Mouse (Mus musculus): ENCODE results near the gene Gm28374. TPM values are rescaled to one million over a fixed set of nuclear protein-coding genes. Genes with fewer than 3 reads are reported as not detected.

The Gm28374 gene
- polyA plus RNA-seq (2014; fragmentation: Illumina TruSeq; extraction: RNeasy Lipid Tissue Mini Kit (QIAGEN cat#74804); ENCODE audit: low read depth, low replicate concordance), result not detected

GRCm38 (mm10) chr19:6082156-6082555, at the start of gene Gm28374:
Gm28374 (minus strand) TSS chr19:6082256.

GRCm38 (mm10) chr19:6127760-6128341, 45.8 kb upstream of the Gm28374 start, which contains the start of gene Snx15:
Snx15 (minus strand) TSS chr19:6128304.

DNA sequence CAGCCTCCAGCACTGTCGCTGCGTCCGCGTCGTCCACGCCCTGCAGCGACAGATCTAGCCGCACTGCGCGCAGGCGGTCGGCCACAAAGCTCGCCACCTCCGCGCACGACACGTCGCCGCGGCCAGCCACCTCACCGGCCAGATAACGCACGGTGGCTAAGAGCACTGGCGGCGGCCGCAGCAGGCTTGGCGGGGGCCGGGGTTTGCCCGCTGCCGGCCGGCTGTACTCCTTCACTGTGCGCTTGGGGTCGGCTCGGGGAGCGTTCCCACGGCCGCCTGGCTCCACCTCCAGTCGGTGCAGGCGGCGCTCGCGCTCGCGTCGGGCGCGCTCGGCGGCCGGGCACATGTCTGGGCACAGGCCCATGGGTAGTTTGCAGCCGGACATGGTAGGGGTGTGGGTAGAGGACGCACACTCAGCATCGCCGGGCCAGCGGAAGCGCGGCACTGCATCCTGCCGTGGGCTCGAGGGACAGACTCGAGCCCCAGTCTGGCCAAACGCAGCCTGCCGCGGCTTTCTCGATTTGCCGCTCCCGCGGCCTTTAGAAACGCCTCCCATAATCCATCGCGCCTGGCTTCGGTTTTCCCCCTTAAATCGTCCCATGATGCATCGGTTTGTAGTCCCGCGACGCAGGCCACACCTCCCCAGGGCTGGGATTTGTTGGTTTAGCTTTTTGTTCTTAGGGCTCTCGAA, 36.1 kb upstream of the Gm28374 start, which contains the start of gene Sac3d1:
Gene Sac3d1 (minus strand): TSS at position 665 of the 691 bp plus-strand sequence.

DNA sequence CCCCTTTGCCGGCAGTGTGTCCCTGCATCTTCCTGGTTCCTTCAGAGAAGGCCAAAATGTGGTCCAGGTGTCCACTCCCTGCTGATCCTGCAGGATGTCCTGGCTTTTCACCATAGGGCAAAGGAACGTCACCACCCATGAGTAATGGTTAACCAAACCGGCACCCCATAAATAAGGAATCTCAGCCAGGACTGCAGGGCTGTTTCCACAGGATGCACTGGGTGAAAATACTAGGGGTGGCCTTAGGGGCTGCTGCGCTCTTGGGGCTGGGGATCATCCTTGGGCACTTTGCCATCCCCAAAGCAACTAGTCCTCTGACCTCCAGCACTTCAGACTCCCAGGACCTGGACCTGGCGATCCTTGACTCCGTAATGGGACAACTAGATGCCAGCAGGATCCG, 23.5 kb upstream of the Gm28374 start, which contains the start of gene Naaladl1:
Gene Naaladl1 (plus strand): TSS at position 197 of the 400 bp plus-strand sequence.

GRCm38 (mm10) chr19:6094119-6094518, 12.1 kb upstream of the Gm28374 start, which contains the start of gene AC131692.1:
AC131692.1 (plus strand) TSS chr19:6094419.

GRCm38 (mm10) chr19:6084478-6085248, 2.6 kb upstream of the Gm28374 start, which contains the start of the genes Zfpl1 and Cdca5:
Zfpl1 (minus strand) TSS chr19:6084956.
Cdca5 (plus strand) TSS chr19:6084983.

GRCm38 (mm10) chr19:6079983-6080480, 2.0 kb downstream of the Gm28374 start, which contains the start of gene Tmem262:
Tmem262 (plus strand) TSS chr19:6080033.

DNA sequence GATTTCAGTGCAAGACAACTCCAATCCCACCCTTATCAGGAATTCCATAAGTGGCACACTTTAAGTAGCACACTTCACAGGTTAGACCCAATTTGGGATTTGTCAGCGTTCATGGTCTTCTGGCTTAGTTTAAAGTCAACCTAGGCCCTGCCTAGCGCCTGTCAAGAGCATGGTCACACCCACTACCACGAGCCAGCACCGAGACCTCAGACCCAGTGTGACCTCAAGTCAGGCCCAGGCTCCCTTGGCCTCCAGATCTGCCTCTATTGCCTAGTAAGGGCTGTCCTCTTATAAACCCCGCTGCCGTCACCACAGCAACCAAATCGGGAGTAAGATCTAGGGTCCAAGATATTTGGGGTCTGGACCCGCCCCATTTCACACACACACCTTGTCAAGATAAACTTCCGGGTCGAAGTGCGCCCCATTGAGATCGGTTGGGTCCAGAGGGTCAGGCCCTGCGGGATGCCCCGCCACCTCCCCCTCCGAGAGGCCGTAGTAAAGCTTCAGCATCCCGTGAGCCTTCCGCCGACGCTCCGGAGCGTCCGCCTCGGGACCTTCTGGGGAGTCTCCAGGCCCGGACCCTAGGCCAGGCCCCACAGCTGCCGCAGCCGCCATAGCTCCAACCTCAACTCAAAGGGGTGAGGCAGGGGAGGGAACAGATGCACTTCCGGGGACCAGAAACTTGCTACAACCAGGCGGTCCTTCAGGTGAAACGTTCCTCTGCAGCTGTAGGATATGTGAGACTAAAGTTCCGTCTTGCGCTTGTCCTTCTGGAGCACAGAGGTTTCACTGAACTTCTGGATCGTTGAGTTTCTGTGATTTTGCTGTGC, 5.3 kb downstream of the Gm28374 start, which contains the start of gene Vps51:
Gene Vps51 (minus strand): TSS at position 668 of the 830 bp plus-strand sequence.

GRCm38 (mm10) chr19:6067724-6068415, 14.2 kb downstream of the Gm28374 start, which contains the start of gene Tm7sf2:
Tm7sf2 (minus strand) TSS chr19:6068373.

DNA sequence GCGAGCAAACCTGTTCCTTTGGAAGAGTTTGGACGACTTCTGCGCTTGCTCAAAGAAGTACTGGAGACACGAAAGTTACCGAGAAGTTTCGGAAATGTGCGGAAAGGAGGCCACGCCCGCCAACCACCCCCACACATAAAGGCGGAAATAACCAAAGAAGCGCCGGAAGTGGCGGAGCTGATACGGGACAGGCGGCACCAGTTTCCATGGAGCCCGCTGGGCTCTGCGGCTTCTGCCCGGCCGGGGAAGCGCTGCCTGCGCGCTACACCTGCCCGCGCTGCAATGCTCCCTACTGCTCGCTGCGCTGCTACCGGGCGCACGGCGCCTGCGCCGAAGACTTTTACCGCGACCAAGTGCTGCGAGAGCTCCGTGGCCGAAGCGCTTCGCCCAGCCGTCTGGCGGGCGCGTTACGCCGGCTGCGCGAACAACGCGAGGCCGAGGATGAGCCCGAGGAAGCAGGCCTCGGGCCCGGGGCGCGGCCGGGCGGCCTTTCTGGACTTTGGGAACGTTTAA, 21.0 kb downstream of the Gm28374 start, which contains the start of gene Znhit2:
Gene Znhit2 (plus strand): TSS at position 172 of the 513 bp plus-strand sequence.

GRCm38 (mm10) chr19:6057313-6058096, 24.6 kb downstream of the Gm28374 start, which contains the start of the genes Mrpl49 and Fau:
Mrpl49 (minus strand) TSS chr19:6057785.
Fau (plus strand) TSS chr19:6057844.

DNA sequence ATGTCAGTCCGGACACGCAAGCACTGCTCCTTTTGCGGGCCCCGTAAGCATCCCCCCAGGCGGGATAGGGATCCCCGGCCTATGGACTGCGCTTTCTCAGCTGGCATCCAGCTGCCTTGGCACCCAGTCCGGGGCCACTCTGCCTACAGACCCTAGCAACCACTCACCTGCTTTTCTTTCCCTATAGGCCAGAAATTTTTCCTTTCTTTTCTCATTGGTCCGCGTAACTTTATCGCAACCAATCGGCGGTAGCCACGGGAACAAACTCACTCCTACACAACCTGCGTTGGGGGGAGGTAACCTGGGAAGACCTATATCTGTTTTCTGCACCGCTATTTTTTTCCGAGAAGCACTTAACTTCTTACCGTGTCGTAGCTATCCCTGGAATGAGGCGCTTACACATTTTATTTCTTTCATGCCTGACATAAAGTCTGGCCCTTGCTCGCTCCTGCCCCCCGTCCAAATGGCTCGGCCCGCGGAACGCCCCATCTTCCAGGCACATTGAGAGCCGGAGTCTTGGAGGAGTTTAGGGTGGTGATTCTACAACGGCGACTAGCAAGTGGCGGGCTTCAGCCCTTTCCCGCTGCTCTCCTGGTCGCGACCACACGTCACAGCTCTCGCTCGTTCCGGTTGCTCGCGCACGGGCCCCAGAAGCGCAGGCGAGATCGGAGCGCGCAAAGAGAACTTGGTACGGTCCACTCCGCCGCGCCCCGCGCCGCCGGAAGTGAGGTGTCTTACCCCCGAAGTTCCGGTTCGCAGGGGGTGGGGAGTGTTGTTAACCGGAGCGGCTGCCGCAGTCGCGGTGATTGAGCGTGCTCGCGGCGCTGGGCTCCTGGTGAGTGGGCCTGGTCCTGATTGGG, 35.5 kb downstream of the Gm28374 start, which contains the start of gene Syvn1:
Gene Syvn1 (plus strand): TSS at position 283 of the 860 bp plus-strand sequence.

Other genes with a start within 250 kb of the Gm28374 start
- 5.4 TPM for gene Frmd8, start 207.0 kb downstream of the Gm28374 start, polyA plus RNA-seq (2014; fragmentation: Illumina TruSeq; extraction: RNeasy Lipid Tissue Mini Kit (QIAGEN cat#74804); ENCODE audit: low read depth, low replicate concordance)
- 3.4 TPM for gene Slc25a45, start 204.4 kb downstream of the Gm28374 start, polyA plus RNA-seq (2014; fragmentation: Illumina TruSeq; extraction: RNeasy Lipid Tissue Mini Kit (QIAGEN cat#74804); ENCODE audit: low read depth, low replicate concordance)
- gene Tigd3, start 188.1 kb downstream of the Gm28374 start, polyA plus RNA-seq (2014; fragmentation: Illumina TruSeq; extraction: RNeasy Lipid Tissue Mini Kit (QIAGEN cat#74804); ENCODE audit: low read depth, low replicate concordance), result 0.63 TPM
- 69.5 TPM for gene Dpf2, start 169.2 kb downstream of the Gm28374 start, polyA plus RNA-seq (2014; fragmentation: Illumina TruSeq; extraction: RNeasy Lipid Tissue Mini Kit (QIAGEN cat#74804); ENCODE audit: low read depth, low replicate concordance)
- gene Cdc42ep2, start 157.4 kb downstream of the Gm28374 start, polyA plus RNA-seq (2014; fragmentation: Illumina TruSeq; extraction: RNeasy Lipid Tissue Mini Kit (QIAGEN cat#74804); ENCODE audit: low read depth, low replicate concordance), result 7.8 TPM
- 15.0 TPM for gene Pola2, start 118.1 kb downstream of the Gm28374 start, polyA plus RNA-seq (2014; fragmentation: Illumina TruSeq; extraction: RNeasy Lipid Tissue Mini Kit (QIAGEN cat#74804); ENCODE audit: low read depth, low replicate concordance)
- not detected for gene Slc22a20, start 96.1 kb downstream of the Gm28374 start, polyA plus RNA-seq (2014; fragmentation: Illumina TruSeq; extraction: RNeasy Lipid Tissue Mini Kit (QIAGEN cat#74804); ENCODE audit: low read depth, low replicate concordance)
- gene Capn1, start 66.4 kb downstream of the Gm28374 start, polyA plus RNA-seq (2014; fragmentation: Illumina TruSeq; extraction: RNeasy Lipid Tissue Mini Kit (QIAGEN cat#74804); ENCODE audit: low read depth, low replicate concordance), result 16.4 TPM
- gene Syvn1, start 35.7 kb downstream of the Gm28374 start, polyA plus RNA-seq (2014; fragmentation: Illumina TruSeq; extraction: RNeasy Lipid Tissue Mini Kit (QIAGEN cat#74804); ENCODE audit: low read depth, low replicate concordance), result 20.9 TPM
- gene Mrpl49, start 24.5 kb downstream of the Gm28374 start, polyA plus RNA-seq (2014; fragmentation: Illumina TruSeq; extraction: RNeasy Lipid Tissue Mini Kit (QIAGEN cat#74804); ENCODE audit: low read depth, low replicate concordance), result 46.2 TPM
- gene Fau, start 24.4 kb downstream of the Gm28374 start, polyA plus RNA-seq (2014; fragmentation: Illumina TruSeq; extraction: RNeasy Lipid Tissue Mini Kit (QIAGEN cat#74804); ENCODE audit: low read depth, low replicate concordance), result 507 TPM
- 8.5 TPM for gene Znhit2, start 21.1 kb downstream of the Gm28374 start, polyA plus RNA-seq (2014; fragmentation: Illumina TruSeq; extraction: RNeasy Lipid Tissue Mini Kit (QIAGEN cat#74804); ENCODE audit: low read depth, low replicate concordance)
- gene Tm7sf2, start 13.9 kb downstream of the Gm28374 start, polyA plus RNA-seq (2014; fragmentation: Illumina TruSeq; extraction: RNeasy Lipid Tissue Mini Kit (QIAGEN cat#74804); ENCODE audit: low read depth, low replicate concordance), result 6.3 TPM
- 20.9 TPM for gene Vps51, start 5.0 kb downstream of the Gm28374 start, polyA plus RNA-seq (2014; fragmentation: Illumina TruSeq; extraction: RNeasy Lipid Tissue Mini Kit (QIAGEN cat#74804); ENCODE audit: low read depth, low replicate concordance)
- not detected for gene Tmem262, start 2.2 kb downstream of the Gm28374 start, polyA plus RNA-seq (2014; fragmentation: Illumina TruSeq; extraction: RNeasy Lipid Tissue Mini Kit (QIAGEN cat#74804); ENCODE audit: low read depth, low replicate concordance)
- gene Zfpl1, start 2.7 kb upstream of the Gm28374 start, polyA plus RNA-seq (2014; fragmentation: Illumina TruSeq; extraction: RNeasy Lipid Tissue Mini Kit (QIAGEN cat#74804); ENCODE audit: low read depth, low replicate concordance), result 21.3 TPM
- not detected for gene Cdca5, start 2.7 kb upstream of the Gm28374 start, polyA plus RNA-seq (2014; fragmentation: Illumina TruSeq; extraction: RNeasy Lipid Tissue Mini Kit (QIAGEN cat#74804); ENCODE audit: low read depth, low replicate concordance)
- gene AC131692.1, start 12.2 kb upstream of the Gm28374 start, polyA plus RNA-seq (2014; fragmentation: Illumina TruSeq; extraction: RNeasy Lipid Tissue Mini Kit (QIAGEN cat#74804); ENCODE audit: low read depth, low replicate concordance), result not detected
- gene Naaladl1, start 23.5 kb upstream of the Gm28374 start, polyA plus RNA-seq (2014; fragmentation: Illumina TruSeq; extraction: RNeasy Lipid Tissue Mini Kit (QIAGEN cat#74804); ENCODE audit: low read depth, low replicate concordance), result not detected
- 10.2 TPM for gene Sac3d1, start 36.4 kb upstream of the Gm28374 start, polyA plus RNA-seq (2014; fragmentation: Illumina TruSeq; extraction: RNeasy Lipid Tissue Mini Kit (QIAGEN cat#74804); ENCODE audit: low read depth, low replicate concordance)
- 20.5 TPM for gene Snx15, start 46.0 kb upstream of the Gm28374 start, polyA plus RNA-seq (2014; fragmentation: Illumina TruSeq; extraction: RNeasy Lipid Tissue Mini Kit (QIAGEN cat#74804); ENCODE audit: low read depth, low replicate concordance)
- 0.92 TPM for gene Batf2, start 58.7 kb upstream of the Gm28374 start, polyA plus RNA-seq (2014; fragmentation: Illumina TruSeq; extraction: RNeasy Lipid Tissue Mini Kit (QIAGEN cat#74804); ENCODE audit: low read depth, low replicate concordance)
- 55.0 TPM for gene Arl2, start 59.3 kb upstream of the Gm28374 start, polyA plus RNA-seq (2014; fragmentation: Illumina TruSeq; extraction: RNeasy Lipid Tissue Mini Kit (QIAGEN cat#74804); ENCODE audit: low read depth, low replicate concordance)
- not detected for gene Majin, start 102.1 kb upstream of the Gm28374 start, polyA plus RNA-seq (2014; fragmentation: Illumina TruSeq; extraction: RNeasy Lipid Tissue Mini Kit (QIAGEN cat#74804); ENCODE audit: low read depth, low replicate concordance)
- gene Gpha2, start 144.1 kb upstream of the Gm28374 start, polyA plus RNA-seq (2014; fragmentation: Illumina TruSeq; extraction: RNeasy Lipid Tissue Mini Kit (QIAGEN cat#74804); ENCODE audit: low read depth, low replicate concordance), result not detected
- gene Ppp2r5b, start 153.6 kb upstream of the Gm28374 start, polyA plus RNA-seq (2014; fragmentation: Illumina TruSeq; extraction: RNeasy Lipid Tissue Mini Kit (QIAGEN cat#74804); ENCODE audit: low read depth, low replicate concordance), result 33.6 TPM
- 15.8 TPM for gene Atg2a, start 159.4 kb upstream of the Gm28374 start, polyA plus RNA-seq (2014; fragmentation: Illumina TruSeq; extraction: RNeasy Lipid Tissue Mini Kit (QIAGEN cat#74804); ENCODE audit: low read depth, low replicate concordance)
- 57.4 TPM for gene Ehd1, start 194.5 kb upstream of the Gm28374 start, polyA plus RNA-seq (2014; fragmentation: Illumina TruSeq; extraction: RNeasy Lipid Tissue Mini Kit (QIAGEN cat#74804); ENCODE audit: low read depth, low replicate concordance)
- gene Cdc42bpg, start 224.2 kb upstream of the Gm28374 start, polyA plus RNA-seq (2014; fragmentation: Illumina TruSeq; extraction: RNeasy Lipid Tissue Mini Kit (QIAGEN cat#74804); ENCODE audit: low read depth, low replicate concordance), result 12.6 TPM